Mouse (Mus musculus): ENCODE measurements around the gene Slc15a5. TPM values are rescaled to one million over a fixed set of nuclear protein-coding genes. Genes with fewer than 3 reads are reported as not detected.
"Not testable (repeated sequence)": the region's sequence is repeated elsewhere in the genome, so short reads cannot be mapped to it uniquely, and the experiment has no call there.

Gene Slc15a5
- 0.11 and 0.17 TPM in 2 replicates for polyA plus RNA-seq (2012; rRNA removed)

DNA sequence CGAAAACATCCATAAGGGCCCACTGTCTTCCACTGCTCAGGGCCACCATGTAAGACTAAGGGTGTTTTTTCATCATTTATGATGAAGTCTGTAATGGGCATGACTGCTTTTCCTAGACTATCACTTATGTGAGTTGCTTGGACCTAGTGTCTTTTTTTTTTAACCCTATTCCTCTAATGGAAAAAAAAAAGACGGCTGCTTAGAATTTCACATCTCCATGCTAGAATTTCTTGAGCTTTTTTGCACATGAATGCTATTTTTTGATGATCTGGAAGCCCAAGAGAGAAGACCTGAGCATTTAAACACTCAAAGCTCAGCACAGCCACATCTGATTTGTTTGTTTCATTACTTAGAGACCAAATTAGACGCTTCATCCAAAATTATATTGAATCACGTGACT lies at the start of gene Slc15a5:
Slc15a5 (minus strand) TSS at position 101 of the 400 bp plus-strand sequence.
- Histone ChIP-seq H3K27ac (ENCODE audit: insufficient read depth, low read length) (no peak within 1 kb of the TSS), H3K4me1 (ENCODE audit: control insufficient read depth, insufficient read depth, low read length) (no peaks in the 10 kb centered on the region), H3K4me3 (ENCODE audit: insufficient read depth, low read length) (no peak within 1 kb of the TSS)
- no peak for TF ChIP-seq CTCF (IDR thresholded peaks at IDR 0.05; ENCODE audit: extremely low read depth, insufficient read depth, low read length)
- TF ChIP-seq POLR2A (IDR thresholded peaks at IDR 0.05; ENCODE audit: extremely low read depth, insufficient read depth, low read length): no peak

DNA sequence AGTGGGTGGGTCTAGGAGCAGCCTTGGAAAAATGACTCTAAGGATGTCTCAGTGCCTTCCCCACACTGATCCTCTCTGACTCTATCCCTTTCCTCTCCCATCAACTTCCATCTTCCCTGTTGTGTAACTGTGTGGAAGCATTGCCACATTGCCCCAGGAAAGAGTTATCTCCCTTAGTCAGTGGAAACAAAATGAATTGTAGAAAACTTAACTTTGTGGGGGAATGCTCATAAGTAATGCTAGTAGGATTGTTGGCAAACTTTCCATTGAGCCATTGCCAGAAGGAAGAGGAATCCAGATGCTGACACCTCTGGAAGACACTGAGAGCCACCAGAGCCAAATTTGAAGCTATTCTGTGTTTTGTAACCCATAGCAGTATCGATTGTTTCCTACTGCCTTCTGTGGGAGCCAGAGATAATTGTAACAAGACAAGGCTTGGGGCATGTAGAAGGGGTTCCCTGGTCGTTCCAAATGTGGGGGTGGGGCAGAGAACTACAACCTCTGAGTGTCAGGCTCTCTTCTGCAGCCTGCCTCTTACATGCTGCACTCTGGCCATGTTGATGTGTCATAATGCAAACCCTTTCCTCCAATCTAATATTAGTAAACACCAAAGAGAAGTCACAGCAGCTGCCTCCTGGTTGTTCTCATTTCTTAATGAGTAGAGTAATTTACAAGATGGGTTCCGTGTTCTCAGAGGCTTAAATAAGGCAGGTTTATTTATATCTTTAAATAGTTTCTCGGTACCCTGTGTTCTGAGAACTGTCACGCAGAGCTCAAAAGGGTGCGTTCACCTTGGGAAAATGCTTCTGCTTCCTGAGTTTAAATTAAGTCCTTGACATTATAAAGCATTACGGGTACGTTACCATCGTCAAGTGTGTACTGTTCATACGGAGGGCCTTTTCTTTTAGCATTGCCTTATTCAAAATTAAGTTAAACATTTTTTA lies 48.9 kb upstream of the Slc15a5 start:
- Histone ChIP-seq H3K4me1 (ENCODE audit: control insufficient read depth, insufficient read depth, low read length) (peaks cover 1% of the 10 kb centered on the region; the same call in 1 of the 2 replicates), H3K27ac (ENCODE audit: insufficient read depth, low read length) (no peak overlapping the region), H3K4me3 (ENCODE audit: insufficient read depth, low read length) (no peak overlapping the region)
- TF ChIP-seq CTCF (IDR thresholded peaks at IDR 0.05; ENCODE audit: extremely low read depth, insufficient read depth, low read length) (no peak), POLR2A (IDR thresholded peaks at IDR 0.05; ENCODE audit: extremely low read depth, insufficient read depth, low read length) (no peak)

DNA sequence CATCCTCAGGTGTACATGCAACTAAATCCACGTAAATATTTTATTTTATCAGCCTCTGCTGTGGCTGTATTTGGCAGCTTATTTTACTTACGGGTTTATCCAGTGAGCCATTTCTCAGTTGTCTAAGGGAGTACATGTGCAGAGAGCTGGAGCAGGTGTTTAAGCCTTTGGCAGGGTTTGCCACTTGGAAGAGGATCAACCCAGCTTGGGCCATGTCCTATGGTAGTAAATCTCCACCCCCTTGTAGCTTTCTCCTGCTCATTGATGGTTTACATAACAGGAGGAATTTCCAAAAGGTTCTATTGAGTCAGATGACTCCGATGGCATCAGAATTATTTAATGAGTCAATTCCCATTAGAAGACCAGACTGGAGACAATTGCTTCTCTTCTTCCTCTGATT lies 37.8 kb upstream of the Slc15a5 start:
- no peaks in the 10 kb centered on the region for H3K4me1 ChIP-seq (ENCODE audit: control insufficient read depth, insufficient read depth, low read length)
- H3K4me3 ChIP-seq (ENCODE audit: insufficient read depth, low read length): no peak overlapping the region
- TF ChIP-seq CTCF (IDR thresholded peaks at IDR 0.05; ENCODE audit: extremely low read depth, insufficient read depth, low read length) (no peak), POLR2A (IDR thresholded peaks at IDR 0.05; ENCODE audit: extremely low read depth, insufficient read depth, low read length) (no peak)
- no peak overlapping the region for H3K27ac ChIP-seq (ENCODE audit: insufficient read depth, low read length)

DNA sequence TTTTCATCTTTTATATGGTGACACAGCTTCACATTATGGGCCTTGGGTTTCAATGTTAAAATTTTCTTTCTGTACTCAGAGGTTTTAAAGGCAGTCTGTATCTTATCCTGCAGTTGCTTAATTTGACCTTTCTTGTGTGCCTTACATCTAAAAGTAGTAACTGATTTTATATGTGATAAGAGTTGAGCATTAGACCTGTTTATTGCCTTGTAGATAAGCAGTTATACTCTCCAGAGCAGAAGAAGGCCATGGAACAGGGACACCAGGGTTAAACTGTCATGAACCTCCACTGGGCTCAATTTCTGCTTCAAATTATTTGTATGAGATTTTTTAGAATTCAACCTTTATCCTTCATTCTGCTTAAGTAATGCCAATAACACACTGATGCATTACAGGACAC lies 24.8 kb upstream of the Slc15a5 start:
- no peak for TF ChIP-seq CTCF (IDR thresholded peaks at IDR 0.05; ENCODE audit: extremely low read depth, insufficient read depth, low read length)
- TF ChIP-seq POLR2A (IDR thresholded peaks at IDR 0.05; ENCODE audit: extremely low read depth, insufficient read depth, low read length): no peak
- Histone ChIP-seq H3K4me1 (ENCODE audit: control insufficient read depth, insufficient read depth, low read length) (no peaks in the 10 kb centered on the region), H3K27ac (ENCODE audit: insufficient read depth, low read length) (no peak overlapping the region), H3K4me3 (ENCODE audit: insufficient read depth, low read length) (no peak overlapping the region)

DNA sequence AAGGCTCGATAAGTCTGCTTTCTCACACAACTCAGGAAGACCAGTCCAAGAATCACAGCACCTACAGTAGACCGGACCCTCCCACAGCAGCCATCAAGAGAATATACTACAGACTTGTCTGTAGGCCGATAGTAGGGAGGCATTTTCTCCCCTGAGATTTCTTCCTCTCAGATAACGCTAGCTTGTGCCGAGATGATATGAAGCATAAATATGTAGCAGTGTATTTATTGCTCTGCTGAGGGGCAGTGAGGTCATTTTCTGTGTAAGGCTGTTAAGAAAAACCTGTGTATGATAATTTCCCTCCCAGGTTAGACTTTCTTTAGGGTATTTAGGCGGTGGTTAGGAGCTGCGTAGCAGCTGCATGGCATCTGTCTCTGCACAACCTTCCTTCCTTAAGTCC lies 23.2 kb upstream of the Slc15a5 start:
- TF ChIP-seq POLR2A (IDR thresholded peaks at IDR 0.05; ENCODE audit: extremely low read depth, insufficient read depth, low read length) (no peak), CTCF (IDR thresholded peaks at IDR 0.05; ENCODE audit: extremely low read depth, insufficient read depth, low read length) (no peak)
- Histone ChIP-seq H3K4me1 (ENCODE audit: control insufficient read depth, insufficient read depth, low read length) (no peaks in the 10 kb centered on the region), H3K27ac (ENCODE audit: insufficient read depth, low read length) (no peak overlapping the region), H3K4me3 (ENCODE audit: insufficient read depth, low read length) (no peak overlapping the region)

DNA sequence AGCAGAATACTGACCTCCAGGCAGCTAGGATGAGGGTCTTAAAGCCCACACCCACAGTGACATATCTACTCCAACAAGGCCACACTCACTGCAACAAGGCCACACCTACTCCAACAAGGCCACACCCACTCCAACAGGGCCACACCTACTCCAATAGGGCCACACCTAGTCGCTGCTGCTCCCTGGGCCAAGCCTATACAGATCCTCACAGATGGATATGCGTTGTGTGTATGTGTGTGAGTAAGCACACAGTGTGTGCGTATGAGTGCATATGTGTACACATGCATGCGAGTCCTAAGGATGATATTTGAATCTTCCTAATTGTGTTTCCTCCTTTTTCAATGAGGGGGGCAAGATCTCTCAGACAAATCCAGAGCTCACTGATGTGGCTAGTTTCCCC lies 22.1 kb upstream of the Slc15a5 start:
- H3K27ac ChIP-seq (ENCODE audit: insufficient read depth, low read length): no peak overlapping the region
- H3K4me3 ChIP-seq (ENCODE audit: insufficient read depth, low read length): no peak overlapping the region
- TF ChIP-seq POLR2A (IDR thresholded peaks at IDR 0.05; ENCODE audit: extremely low read depth, insufficient read depth, low read length): no peak
- TF ChIP-seq CTCF (IDR thresholded peaks at IDR 0.05; ENCODE audit: extremely low read depth, insufficient read depth, low read length): no peak
- no peaks in the 10 kb centered on the region for H3K4me1 ChIP-seq (ENCODE audit: control insufficient read depth, insufficient read depth, low read length)

DNA sequence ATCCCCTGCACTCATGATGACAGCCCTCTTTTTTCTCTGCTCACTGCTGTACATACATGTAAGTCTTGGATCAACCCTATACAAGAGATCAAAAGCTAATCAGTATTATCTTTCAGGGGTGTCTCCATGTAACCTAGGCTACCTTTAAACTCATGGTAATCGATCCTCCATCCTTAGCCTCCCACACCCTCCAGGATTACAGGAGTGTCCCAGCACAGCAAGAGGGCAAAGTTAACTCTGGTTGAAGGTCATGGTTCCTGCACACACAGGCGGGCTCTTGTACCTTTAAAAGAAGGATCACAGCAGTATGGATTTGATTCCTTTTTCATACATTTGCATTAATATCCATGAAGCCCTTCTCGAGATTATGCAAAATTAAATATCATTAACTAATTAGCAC lies 19.9 kb upstream of the Slc15a5 start:
- Histone ChIP-seq H3K4me1 (ENCODE audit: control insufficient read depth, insufficient read depth, low read length) (no peaks in the 10 kb centered on the region), H3K27ac (ENCODE audit: insufficient read depth, low read length) (no peak overlapping the region), H3K4me3 (ENCODE audit: insufficient read depth, low read length) (no peak overlapping the region)
- TF ChIP-seq POLR2A (IDR thresholded peaks at IDR 0.05; ENCODE audit: extremely low read depth, insufficient read depth, low read length) (no peak), CTCF (IDR thresholded peaks at IDR 0.05; ENCODE audit: extremely low read depth, insufficient read depth, low read length) (no peak)

DNA sequence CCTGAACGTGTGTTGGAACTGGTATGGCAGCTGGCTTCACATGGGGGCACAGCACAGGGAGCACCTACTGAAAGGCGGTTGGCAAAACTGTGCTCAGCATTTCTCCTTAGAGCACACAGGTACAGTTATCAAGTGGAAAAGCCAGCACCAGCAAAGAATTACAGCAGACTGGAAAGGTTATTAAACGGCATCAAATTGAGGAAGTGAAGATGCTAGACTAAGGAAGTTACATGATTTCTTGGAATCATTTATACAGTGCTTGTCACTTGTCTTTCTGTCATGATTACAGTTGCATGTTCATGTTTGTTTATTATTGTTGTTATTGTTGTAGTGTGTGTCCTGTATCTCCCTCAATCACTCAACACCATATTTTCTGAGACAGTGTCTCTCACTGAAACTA lies 15.3 kb upstream of the Slc15a5 start:
- TF ChIP-seq CTCF (IDR thresholded peaks at IDR 0.05; ENCODE audit: extremely low read depth, insufficient read depth, low read length): no peak
- TF ChIP-seq POLR2A (IDR thresholded peaks at IDR 0.05; ENCODE audit: extremely low read depth, insufficient read depth, low read length): no peak
- no peak overlapping the region for H3K4me3 ChIP-seq (ENCODE audit: insufficient read depth, low read length)
- no peaks in the 10 kb centered on the region for H3K4me1 ChIP-seq (ENCODE audit: control insufficient read depth, insufficient read depth, low read length)

DNA sequence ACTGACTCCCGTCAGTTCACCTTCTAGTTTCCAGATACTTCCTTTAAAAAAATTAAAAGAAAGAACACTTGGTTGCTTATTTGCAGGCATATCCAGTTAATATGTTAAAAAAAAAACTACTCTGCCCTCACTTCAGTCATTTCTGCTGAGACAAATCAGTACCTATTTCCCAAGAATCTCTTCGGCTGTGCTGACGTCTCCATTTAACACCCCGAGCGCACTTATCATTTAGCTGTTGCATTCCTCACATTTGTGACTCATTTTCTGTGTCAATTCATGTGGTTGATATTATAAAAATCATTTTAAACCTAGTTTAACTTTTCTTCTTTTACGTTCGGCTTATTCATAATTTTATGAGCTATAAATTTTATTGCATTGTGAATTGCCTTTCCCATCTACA lies 12.7 kb upstream of the Slc15a5 start:
- no peak overlapping the region for H3K27ac ChIP-seq (ENCODE audit: insufficient read depth, low read length)
- TF ChIP-seq POLR2A (IDR thresholded peaks at IDR 0.05; ENCODE audit: extremely low read depth, insufficient read depth, low read length) (no peak), CTCF (IDR thresholded peaks at IDR 0.05; ENCODE audit: extremely low read depth, insufficient read depth, low read length) (no peak)
- H3K4me3 ChIP-seq (ENCODE audit: insufficient read depth, low read length): no peak overlapping the region
- H3K4me1 ChIP-seq (ENCODE audit: control insufficient read depth, insufficient read depth, low read length): no peaks in the 10 kb centered on the region

More for the DNA sequence above, 15.3 kb upstream of the Slc15a5 start:
- H3K27ac ChIP-seq (ENCODE audit: insufficient read depth, low read length): no peak overlapping the region

DNA sequence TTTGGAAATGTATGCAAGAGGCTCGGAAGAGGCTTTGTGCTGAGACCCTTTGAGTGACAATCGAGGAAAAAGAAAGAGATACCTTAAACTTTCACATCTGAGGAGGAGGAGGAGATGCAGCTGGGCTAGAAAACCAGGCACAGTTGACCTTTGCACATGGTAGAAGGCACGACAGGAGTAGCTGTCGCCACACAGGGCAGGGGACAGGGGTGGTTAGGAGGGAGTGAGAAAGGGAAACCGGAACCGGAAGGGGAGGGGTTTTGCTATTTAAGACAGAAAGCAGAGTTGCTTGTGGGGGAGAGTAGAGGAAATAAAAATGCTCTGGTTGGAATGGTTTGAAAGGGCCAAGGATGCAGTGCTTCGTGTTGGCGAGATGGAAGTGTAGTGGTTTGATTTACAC lies 9.4 kb upstream of the Slc15a5 start:
- no peaks in the 10 kb centered on the region for H3K4me1 ChIP-seq (ENCODE audit: control insufficient read depth, insufficient read depth, low read length)
- TF ChIP-seq CTCF (IDR thresholded peaks at IDR 0.05; ENCODE audit: extremely low read depth, insufficient read depth, low read length) (no peak), POLR2A (IDR thresholded peaks at IDR 0.05; ENCODE audit: extremely low read depth, insufficient read depth, low read length) (no peak)
- H3K4me3 ChIP-seq (ENCODE audit: insufficient read depth, low read length): no peak overlapping the region

DNA sequence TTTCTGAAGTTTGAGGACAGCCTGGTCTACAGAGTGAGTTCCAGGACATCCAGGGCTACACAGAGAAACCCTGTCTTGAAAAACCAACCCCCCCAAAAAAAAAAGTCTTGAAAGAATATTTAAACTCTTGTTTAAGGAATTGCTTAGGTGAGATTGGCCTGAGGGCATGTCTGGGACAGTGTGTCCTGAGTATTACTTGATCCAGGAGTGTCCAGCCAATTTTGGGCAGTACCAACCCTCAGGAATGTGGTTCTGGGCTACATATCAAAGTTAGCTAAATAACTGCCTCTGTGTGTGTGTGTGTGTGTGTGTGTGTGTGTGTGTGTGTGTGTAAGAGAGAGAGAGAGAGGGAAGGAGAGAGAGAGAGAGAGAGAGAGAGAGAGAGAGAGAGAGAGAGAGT lies 6.7 kb upstream of the Slc15a5 start:
- not testable (repeated sequence) for H3K4me3 ChIP-seq (ENCODE audit: insufficient read depth, low read length); H3K4me1 ChIP-seq (ENCODE audit: control insufficient read depth, insufficient read depth, low read length); H3K27ac ChIP-seq (ENCODE audit: insufficient read depth, low read length)

More for the DNA sequence above, 9.4 kb upstream of the Slc15a5 start:
- no peak overlapping the region for H3K27ac ChIP-seq (ENCODE audit: insufficient read depth, low read length)
